Mouse (Mus musculus) heart, postnatal 14 days (tissue): ENCODE data around the gene Traf1. TPM values are rescaled to one million over a fixed set of nuclear protein-coding genes. Genes with fewer than 3 reads are reported as not detected.

ENCODE experiments used
- DNase-seq, 2 experiments: peaks; one replicate each; pipeline ENCODE4 v3.0.0; 2021 to 2022
- intact Hi-C: fragments of 180-260 bp; cut with DNase I; formaldehyde crosslinking; loops from one replicate; pipeline ENCODE4 v1.15.1; 2025
- total RNA-seq, 2 experiments: library from RNA; stranded (reverse); gene quantifications; 2 replicates each; pipeline ENCODE4 v1.2.3; 2021

The Traf1 gene
- total RNA-seq, 2 experiments from 2014 or later = 1.3 to 1.7 TPM

DNA sequence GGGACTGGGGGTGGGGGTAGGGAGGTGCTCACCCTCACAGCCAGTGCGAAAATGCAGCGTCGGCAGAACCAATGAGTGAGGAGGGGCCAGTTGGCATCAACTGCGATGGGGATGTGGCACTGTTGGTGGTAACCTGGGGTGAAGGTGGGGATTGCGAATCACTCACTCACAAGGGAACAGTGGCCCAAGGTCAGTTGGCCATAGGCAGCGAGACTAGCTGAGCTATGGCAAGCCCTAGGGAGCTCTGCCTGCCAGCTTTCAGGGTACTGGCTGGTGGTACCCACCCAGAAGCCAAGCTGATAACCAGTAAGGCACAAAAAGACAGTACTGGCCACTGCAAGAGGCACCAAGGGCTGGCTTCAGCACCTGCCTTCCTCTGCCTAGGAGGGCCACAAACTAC is 55.1 kb downstream of the Traf1 start:
- intact Hi-C loops = loop anchor here (10.0 kb wide), 1 partner anchor 198 kb away; the partner anchor contains the start of genes AI182371 and Cntrl
- no peak for DNase-seq

DNA sequence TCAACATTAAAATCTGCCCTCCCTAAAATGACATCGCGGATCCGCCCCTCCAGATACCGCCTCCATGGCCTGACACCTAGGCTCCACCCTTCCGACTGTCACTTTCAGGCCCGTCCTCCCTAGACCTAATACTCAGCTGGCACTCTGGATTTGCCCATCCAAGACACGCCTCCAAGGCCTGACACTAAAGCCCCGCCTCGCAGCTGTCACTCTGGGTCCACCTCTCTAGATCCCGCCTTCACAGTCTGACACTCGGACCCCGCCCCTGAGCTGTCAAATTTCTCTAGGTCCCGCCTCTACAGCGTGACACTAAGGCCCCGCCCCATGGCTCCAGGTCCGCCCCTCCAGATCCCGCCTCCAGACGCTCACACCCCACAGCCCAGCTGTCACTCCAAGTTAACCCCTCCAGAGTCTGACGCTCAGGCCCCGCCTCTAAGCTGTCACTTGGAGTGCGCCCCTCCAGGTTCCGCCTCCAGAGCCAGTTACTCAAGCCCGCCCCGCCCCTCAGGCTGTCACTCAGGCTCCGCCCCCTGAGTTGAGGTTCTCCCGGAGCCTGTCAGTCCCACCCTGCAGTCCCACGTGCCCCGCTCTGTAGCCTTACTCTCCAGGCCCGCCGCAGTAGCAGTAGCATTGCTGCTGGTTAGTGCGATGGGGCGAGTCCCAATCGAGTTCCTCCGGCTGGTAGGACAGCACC is 56.6 kb downstream of the Traf1 start:
- DNase-seq = peak; percentile 96 to 98
- intact Hi-C loops = loop anchor here (5.0 to 10.0 kb wide), 2 partner anchors 108 to 200 kb away; partner anchors contain the start of genes AI182371, Cntrl and Rabepk

DNA sequence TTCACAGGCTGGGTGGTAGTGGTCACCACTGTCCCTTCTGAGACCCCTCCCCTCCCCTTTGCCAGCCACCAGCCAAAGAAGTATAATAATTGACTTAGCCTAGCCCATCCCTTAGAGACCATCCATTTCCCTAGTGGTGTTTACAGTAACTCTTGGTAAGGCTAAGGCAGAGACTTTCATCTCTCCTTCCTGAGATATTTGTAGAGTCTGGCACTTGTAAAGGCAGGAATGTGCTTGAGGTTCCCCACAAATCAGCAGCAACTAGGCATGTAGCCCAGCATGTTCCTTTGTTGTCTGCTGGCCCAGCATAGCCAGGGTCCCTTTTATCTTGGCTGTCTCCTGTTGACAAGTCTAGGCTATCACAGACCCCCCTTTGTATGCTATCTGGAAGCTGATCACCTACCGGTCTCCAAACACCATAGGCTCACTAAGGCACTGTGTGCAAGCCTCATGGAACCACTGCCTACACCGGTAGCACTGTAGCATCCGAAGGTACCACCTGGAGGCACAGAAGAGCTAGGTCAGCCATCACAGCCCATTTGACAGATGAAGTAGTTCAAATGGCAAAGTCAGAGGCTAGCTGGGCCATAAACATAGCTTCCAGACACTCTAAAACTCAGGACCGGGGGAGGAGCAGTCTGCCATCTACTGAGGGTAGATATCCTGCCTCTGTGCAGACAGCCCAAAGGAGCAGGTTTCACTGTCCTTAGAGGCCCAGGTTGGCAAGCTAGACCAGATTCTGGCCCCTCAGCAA is 57.7 kb downstream of the Traf1 start:
- no peak for DNase-seq
- intact Hi-C loops = loop anchor here (2.0 to 10.0 kb wide), 3 partner anchors 31 to 201 kb away; partner anchors contain the start of genes AI182371, Cntrl and Rabepk

DNA sequence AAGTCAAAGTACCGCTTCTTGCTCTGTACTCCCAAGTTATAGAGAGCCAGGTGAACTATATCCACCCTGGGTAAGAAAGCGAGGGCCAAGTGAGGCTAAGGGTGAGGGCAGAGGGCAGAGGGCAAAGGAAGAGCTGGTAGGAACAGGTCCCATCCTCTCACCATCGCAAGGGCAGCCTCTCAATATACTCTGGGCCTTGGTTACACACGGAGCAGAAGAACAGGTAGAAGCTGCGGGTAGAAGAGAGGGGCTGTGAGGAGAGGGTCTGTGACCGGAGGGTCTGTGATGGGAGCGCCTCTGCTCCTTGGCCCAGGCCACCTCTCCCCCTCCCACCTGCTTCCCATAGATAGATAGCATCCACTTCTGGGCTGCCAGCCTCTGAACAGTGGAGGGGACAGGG is 58.4 kb downstream of the Traf1 start:
- no peak for DNase-seq
- intact Hi-C loops = loop anchor here (2.0 to 10.0 kb wide), 3 partner anchors 30 to 202 kb away; partner anchors contain the start of genes AI182371, Cntrl and Rabepk

DNA sequence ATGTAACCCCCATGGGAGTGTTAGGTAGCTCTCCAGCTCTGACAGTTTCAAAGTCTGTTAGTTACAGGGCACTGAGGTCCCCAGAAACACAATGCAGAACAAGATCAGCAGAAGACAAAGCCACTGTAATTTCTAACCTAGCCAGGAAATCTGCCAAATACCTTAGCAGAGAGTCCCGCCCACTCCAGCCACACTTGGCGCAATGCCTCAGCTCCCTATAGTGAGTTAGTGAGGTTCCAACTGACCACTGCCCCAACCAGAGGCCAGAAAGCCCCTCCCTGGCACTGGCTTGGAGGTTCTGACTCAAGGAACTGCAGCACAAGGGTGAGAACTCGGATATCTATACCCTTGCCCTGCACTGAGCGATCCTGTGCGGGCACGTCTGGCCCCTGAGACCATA is 58.8 kb downstream of the Traf1 start:
- DNase-seq = no peak
- intact Hi-C loops = loop anchor here (2.0 to 10.0 kb wide), 3 partner anchors 30 to 202 kb away; partner anchors contain the start of genes AI182371, Cntrl and Rabepk

DNA sequence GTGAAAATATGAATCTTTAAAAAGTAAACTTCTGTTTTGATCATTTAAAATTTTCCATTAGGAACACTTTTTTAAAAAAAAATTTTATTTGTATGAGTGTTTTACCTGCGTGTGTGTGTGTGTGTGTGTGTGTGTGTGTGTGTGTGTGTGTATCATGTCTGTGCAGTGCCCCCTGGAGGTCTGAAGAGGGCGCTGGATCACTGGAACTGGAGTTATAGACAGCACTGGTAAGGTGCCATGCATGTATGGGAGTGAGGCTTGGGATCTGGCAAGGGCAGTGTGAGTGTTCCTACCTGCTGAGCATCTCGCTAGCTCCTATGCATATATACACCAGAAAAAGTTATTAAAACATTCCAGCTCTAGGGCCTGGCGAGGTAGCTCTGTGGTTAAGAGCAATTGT is 59.8 kb downstream of the Traf1 start:
- DNase-seq = no peak
- intact Hi-C loops = loop anchor here (2.0 to 10.0 kb wide), 3 partner anchors 29 to 203 kb away; partner anchors contain the start of genes AI182371, Cntrl and Rabepk

DNA sequence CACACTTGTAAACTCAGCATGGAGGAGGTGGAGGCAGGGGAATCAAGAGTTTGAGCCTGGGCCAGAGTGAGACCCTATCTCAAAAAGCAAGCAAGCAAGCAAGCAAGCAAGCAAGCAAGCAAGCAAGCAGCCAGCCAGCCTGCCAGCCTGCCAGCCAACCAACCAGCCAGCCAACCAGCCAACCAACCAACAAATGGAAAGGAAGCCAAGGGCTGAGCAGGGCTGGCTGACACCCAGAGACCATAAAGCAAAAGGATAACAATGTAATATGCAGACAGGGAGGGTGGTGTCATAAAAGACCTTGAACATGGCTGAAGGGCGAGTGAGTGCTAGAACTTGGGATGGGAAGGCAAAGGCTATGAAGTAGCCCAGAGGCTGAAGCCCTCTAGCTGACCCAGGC is 61.2 kb downstream of the Traf1 start:
- DNase-seq = no peak
- intact Hi-C loops = loop anchor here (5.0 to 10.0 kb wide), 2 partner anchors 103 to 204 kb away; partner anchors contain the start of genes AI182371, Cntrl and Rabepk

DNA sequence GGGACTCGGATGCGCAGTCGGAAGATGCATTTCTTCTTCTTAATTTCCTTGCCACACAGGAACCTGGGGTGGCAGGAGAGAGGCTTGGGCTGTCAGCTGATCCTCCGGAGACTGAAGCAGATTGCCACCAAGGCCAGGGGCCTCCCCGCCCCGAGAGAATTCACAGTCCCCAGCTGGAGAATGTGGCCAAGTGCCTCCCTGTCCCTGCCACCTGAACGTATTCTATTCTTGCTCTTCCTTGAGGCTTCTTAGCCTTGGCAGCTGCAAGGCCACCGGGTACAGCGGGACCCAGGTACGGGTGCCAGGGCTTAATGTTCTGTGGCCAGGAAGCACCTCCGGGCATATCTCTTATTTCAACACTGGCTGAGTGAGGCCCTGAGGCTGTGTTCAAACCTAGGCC is 61.9 kb downstream of the Traf1 start:
- intact Hi-C loops = loop anchor here (5.0 to 10.0 kb wide), 5 partner anchors 62 to 205 kb away; partner anchors contain the start of genes AI182371, Cntrl and Rabepk

DNA sequence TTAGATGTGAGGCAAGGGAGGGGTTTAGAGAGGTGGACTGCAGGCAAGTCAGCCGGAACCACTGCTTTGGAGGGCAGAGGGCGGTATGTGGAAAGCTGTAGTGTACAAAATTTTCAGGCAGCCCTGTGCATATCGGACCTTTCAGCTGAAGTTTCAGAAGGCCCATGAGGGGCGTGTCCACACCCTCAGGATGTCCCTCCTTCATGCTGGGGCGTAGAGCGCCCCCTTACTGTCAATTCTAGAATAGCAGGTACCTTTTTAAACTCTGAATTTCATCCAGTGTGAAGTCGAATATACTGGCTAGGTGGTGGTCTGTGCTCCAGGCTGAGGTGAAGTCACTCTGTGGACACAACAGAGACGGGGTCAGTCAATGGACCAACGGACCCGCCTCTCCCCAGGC is 63.8 kb downstream of the Traf1 start:
- intact Hi-C loops = loop anchor here (5.0 kb wide), 3 partner anchors 61 to 116 kb away; no protein-coding TSS in a partner anchor
- peak in 1 of 2 experiments; percentile 32 for DNase-seq

More for the DNA sequence above, 61.9 kb downstream of the Traf1 start:
- DNase-seq = no peak

DNA sequence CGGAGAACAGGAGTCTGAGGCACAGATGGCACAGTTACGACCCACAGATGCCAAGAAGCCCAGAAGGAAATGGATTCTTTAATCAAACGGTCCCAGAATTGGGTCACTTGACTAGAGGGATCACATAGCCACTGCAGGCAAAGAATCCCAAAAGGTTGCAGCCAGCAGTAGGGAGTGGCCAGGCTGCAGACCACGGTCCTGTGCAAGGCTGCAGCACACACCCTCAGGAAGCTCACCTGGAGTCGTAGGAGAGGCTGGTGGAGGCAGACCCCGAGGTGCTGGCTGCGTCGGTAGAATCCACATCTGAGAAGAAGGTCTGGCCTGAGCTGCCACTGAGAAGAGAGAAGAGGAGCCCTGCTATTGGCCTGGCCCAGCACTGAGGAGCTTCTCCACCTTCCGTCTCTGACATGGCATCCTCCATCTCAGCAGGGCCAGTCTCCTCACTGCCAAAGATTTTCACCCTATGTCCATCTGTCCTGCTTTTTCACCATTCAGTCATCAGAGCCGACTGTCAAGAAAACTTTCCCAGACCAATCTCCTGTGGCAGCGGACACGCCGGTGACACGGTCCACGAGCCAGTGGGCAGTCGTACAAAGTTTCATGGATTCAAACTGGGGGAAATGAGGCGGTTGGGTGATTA is 64.6 kb downstream of the Traf1 start:
- intact Hi-C loops = loop anchor here (5.0 kb wide), 3 partner anchors 60 to 115 kb away; no protein-coding TSS in a partner anchor
- DNase-seq = no peak

DNA sequence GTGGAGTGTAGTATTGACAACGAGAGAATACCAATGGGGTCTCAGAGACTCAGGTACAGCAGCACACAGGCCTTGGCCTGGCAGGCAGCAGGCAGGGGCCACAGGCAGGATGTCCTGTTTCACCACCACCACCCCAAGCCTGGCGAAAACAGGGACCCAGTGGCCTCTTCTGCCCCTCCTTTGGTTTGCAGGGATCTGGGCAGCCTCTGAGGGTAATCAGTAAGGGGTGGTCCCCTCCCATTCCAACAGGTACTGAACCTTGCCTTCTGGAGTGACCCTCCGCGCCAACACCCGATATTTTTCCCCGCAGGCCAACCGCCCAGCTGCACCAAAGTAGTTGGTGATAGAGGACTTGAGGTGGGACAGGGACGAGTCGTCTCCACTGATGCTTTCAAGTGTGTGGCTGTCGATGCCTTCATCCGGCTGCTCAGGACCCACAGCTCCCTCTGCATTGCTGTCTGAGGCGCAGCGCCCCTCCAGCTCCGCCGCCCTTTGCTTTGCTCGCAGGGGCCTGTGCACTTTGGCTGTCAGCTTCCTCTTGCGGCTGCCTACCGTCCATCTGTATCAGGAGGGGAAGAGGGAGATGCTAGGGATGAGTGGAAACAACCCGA is 66.0 kb downstream of the Traf1 start:
- DNase-seq = no peak
- intact Hi-C loops = loop anchor here (5.0 kb wide), 3 partner anchors 58 to 113 kb away; no protein-coding TSS in a partner anchor

DNA sequence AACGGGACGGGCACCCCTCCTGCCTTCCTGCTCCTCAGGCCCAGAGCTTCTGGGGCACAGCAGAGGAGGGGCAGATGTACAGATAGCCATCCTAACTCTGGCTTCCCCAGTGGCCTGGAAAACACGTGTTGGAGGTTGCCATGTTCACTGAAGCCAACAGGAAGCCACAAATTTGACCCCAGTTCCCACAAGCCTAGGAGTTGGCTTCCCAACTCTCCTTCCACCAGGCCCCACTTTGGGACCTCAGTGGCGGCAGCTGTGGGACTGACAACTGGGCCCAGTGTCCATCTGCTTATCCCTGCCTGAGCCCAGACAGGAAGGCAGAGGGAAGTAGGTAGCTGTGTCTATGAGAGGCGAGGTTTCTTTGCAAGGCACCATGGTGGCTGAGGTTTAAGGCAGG is 67.6 kb downstream of the Traf1 start:
- intact Hi-C loops = no loop called here

More for the DNA sequence above, 67.6 kb downstream of the Traf1 start:
- no peak for DNase-seq

Other genes starting within 250 kb of the Traf1 start
- 10 to 100 TPM; 43.8 to 45.4 TPM for gene Gapvd1, start 206.5 kb downstream of the Traf1 start, total RNA-seq
- 100 to 1,000 TPM; 383 to 477 TPM for gene Hspa5, start 189.8 kb downstream of the Traf1 start, total RNA-seq
- 10 to 100 TPM in 1 of 2 experiments, 1 to 10 TPM in 1; 9.3 to 13.1 TPM for gene Rabepk, start 161.9 kb downstream of the Traf1 start, total RNA-seq
- gene Fbxw2, start 135.5 kb downstream of the Traf1 start, total RNA-seq = 10 to 100 TPM; 60.1 to 61.1 TPM
- not detected for gene Gm34653, start 128.8 kb downstream of the Traf1 start, total RNA-seq
- 1 to 10 TPM; 1.1 to 1.2 TPM for gene Cutal, start 87.4 kb downstream of the Traf1 start, total RNA-seq
- 10 to 100 TPM; 15.2 to 16.5 TPM for gene Psmd5, start 86.8 kb downstream of the Traf1 start, total RNA-seq
- 1 to 10 TPM; 1.9 TPM for gene Phf19, start 47.7 kb downstream of the Traf1 start, total RNA-seq
- gene Hc, start 99.7 kb upstream of the Traf1 start, total RNA-seq = not detected
- under 1 TPM; 0.12 to 0.22 TPM for gene AI182371, start 139.8 kb upstream of the Traf1 start, total RNA-seq
- gene Cntrl, start 147.7 kb upstream of the Traf1 start, total RNA-seq = 1 to 10 TPM; 8.7 to 9.2 TPM
- gene Rab14, start 239.3 kb upstream of the Traf1 start, total RNA-seq = 100 to 1,000 TPM; 134 to 139 TPM